Mouse (Mus musculus): ENCODE data around the gene Hbq1a.
"Not testable (repeated sequence)": the region's sequence is repeated elsewhere in the genome, so short reads cannot be mapped to it uniquely, and the experiment has no call there.

The Hbq1a gene

GRCm38 (mm10) chr11:32299865-32300264 lies at the start of gene Hbq1a:
Gene Hbq1a, plus strand, starts transcription at chr11:32300069.
- DNase-seq (ENCODE audit: extremely low spot score) = not testable (repeated sequence)

GRCm38 (mm10) chr11:32250880-32251763 lies 48.7 kb upstream of the Hbq1a start:
- DNase-seq (ENCODE audit: extremely low spot score) = no peak

DNA sequence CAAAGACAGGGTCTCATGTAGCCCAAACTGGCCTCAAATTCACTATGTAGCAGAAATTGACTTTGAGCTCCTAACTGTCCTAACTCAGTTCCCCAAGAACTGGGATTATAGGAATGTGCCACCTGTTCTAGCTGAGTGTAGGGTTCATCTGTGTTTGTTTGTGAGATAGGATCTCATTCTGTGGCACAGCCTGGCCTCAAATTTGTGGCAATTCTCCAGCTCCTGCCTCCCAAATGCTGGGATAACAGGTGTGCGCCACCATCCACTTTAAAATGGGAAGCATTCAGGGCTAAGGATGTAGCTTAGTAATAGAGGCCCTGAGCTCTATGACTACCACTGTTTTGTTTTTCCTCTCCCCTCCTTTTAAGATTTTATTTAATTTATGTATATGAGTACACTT lies 46.7 kb upstream of the Hbq1a start:
- DNase-seq (ENCODE audit: extremely low spot score) = no peak

GRCm38 (mm10) chr11:32256146-32256545 lies 43.7 kb upstream of the Hbq1a start:
- DNase-seq (ENCODE audit: extremely low spot score) = no peak

- no peak for DNase-seq (ENCODE audit: extremely low spot score)
Observed at GRCm38 (mm10) chr11:32256566-32256965, 43.3 kb upstream of the Hbq1a start.

GRCm38 (mm10) chr11:32262674-32263415 lies 37.0 kb upstream of the Hbq1a start:
- peak; percentile 20 for DNase-seq (ENCODE audit: extremely low spot score)

GRCm38 (mm10) chr11:32265117-32265738 lies 34.6 kb upstream of the Hbq1a start:
- no peak for DNase-seq (ENCODE audit: extremely low spot score)

DNA sequence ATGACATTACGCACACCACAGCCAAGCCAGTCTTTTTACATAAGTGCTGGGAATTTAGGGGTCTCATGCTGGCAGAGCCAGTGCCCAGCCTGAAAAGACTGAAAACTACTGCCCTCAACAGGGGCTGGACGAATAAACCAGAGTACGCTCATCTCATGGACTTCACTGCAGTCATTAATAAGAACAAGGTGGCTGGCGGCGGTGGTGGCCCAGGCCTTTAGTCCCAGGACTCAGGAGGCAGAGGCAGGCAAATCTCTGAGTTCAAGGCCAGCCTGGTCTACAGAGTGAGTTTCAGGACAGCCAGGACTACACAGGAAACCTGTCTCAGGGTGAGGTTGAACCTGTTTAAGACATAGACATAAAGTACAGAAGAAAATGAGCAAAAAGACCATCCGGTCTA lies 33.7 kb upstream of the Hbq1a start:
- DNase-seq (ENCODE audit: extremely low spot score) = no peak

- DNase-seq (ENCODE audit: extremely low spot score) = no peak
Observed at GRCm38 (mm10) chr11:32266776-32267175, 33.1 kb upstream of the Hbq1a start.

DNA sequence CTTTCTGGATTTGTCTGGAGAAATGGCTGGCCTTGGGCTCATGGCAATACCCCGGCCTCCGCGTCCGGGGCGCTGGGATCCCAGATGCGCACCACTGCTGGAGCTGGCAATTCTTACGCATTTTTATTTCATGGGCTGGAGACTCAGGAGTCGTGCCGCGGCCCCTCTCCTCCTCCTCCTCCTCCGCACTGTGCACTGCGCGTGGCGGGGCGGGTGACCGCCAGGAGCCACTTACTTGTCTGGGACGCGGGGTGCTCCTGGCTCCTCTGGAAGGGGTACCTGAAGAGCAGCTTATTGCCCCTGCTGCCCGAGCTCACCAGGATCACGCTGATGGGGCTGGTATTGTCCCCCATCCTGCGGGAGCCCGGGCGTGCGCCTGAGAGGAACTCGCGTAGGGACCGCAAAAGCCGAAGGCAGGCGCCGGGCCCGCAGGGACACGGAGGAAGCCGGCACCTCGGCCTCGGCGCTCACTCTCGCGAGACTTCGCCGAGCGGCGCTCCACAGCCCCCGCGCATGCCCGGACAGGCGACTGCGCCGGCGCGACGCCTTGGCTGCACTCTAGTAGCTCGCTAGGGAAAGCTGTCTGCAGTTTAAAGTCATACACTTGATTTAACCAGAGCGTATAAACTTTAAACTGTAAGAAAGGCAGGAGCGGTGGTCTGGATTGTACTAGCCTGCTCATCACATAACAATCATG lies 32.5 kb upstream of the Hbq1a start, which contains the start of gene Nprl3:
Gene Nprl3, minus strand, starts transcription at position 520 of the 697 bp plus-strand sequence.
- DNase-seq (ENCODE audit: extremely low spot score) = peak; percentile 92

DNA sequence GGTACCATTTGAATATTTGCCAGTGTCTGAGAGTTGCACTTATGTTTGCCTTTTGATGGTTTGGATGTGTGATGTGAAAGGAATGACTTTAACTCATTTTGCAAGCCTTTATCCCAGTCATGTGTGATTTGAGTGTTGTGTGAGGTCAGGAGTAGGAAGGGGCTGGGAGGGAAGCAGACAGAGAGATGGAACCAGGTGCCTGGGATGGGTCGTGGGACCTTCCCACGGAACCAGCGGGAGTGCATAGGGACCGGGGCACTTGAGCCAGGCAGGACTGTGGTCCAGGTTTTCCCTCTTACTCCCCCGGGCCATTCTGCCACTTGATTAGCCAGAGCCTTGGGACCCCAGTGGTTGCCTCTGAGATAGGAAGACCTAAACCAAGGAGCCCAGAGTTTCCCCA lies 31.9 kb upstream of the Hbq1a start:
- no peak for DNase-seq (ENCODE audit: extremely low spot score)

DNA sequence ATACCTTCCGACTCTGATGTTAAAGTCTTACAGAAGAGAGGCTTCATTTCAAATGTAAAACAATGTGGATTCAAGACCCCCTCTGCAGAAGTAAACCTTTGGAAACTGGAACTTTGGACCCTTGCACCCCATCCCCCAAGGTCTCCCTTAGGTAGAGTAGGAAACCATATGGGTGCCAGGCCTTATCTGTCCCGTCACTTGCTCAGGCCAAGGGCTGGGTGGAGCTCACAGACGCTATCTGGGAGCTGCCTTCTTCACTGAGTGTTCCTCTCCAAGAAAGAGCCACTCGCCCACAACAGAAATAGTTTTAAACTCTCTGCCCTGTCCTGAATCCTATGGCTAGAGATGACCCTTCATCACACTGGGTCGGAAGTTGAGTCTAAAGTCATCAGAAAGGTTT lies 30.9 kb upstream of the Hbq1a start:
- no peak for DNase-seq (ENCODE audit: extremely low spot score)

- no peak for DNase-seq (ENCODE audit: extremely low spot score)
Observed at GRCm38 (mm10) chr11:32271178-32271577, 28.7 kb upstream of the Hbq1a start.

- no peak for DNase-seq (ENCODE audit: extremely low spot score)
Observed at GRCm38 (mm10) chr11:32276347-32276746, 23.5 kb upstream of the Hbq1a start, which contains the start of gene Hba-x. Gene Hba-x, plus strand, starts transcription at chr11:32276400.

GRCm38 (mm10) chr11:32277736-32278457 lies 22.0 kb upstream of the Hbq1a start:
- DNase-seq (ENCODE audit: extremely low spot score) = no peak

GRCm38 (mm10) chr11:32278458-32278957 lies 21.4 kb upstream of the Hbq1a start:
- no peak for DNase-seq (ENCODE audit: extremely low spot score)

- no peak for DNase-seq (ENCODE audit: extremely low spot score)
Observed at GRCm38 (mm10) chr11:32280646-32281045, 19.2 kb upstream of the Hbq1a start.

GRCm38 (mm10) chr11:32281416-32282144 lies 18.3 kb upstream of the Hbq1a start:
- DNase-seq (ENCODE audit: extremely low spot score) = no peak

GRCm38 (mm10) chr11:32283091-32283777 lies 16.6 kb upstream of the Hbq1a start, which contains the start of gene Hba-a1:
Gene Hba-a1, plus strand, starts transcription at chr11:32283511.
- not testable (repeated sequence) for DNase-seq (ENCODE audit: extremely low spot score)
